Mouse (Mus musculus): ENCODE data around the gene Ttc37. TPM values are rescaled to one million over a fixed set of nuclear protein-coding genes. Genes with fewer than 3 reads are reported as not detected.

Ttc37 gene
- polyA plus RNA-seq, 1 experiment: 8.6 TPM

GRCm38 (mm10) chr13:76197297-76197848 lies 98.8 kb downstream of the Ttc37 start:
- Histone ChIP-seq H3K4me1 (ENCODE audit: control insufficient read depth, insufficient read depth, low read length) (peaks cover 6% of the 10 kb centered on the region), H3K4me3 (ENCODE audit: insufficient read depth, low read length) (no peak overlapping the region), H3K27ac (ENCODE audit: insufficient read depth, low read depth, low read length) (no peak overlapping the region)
- TF ChIP-seq CTCF (IDR thresholded peaks at IDR 0.05; ENCODE audit: low read depth, low read length) (no peak), POLR2A (IDR thresholded peaks at IDR 0.05; ENCODE audit: borderline replicate concordance, low read depth, low read length) (no peak)

GRCm38 (mm10) chr13:76199943-76200342 lies 101.4 kb downstream of the Ttc37 start:
- Histone ChIP-seq H3K4me3 (ENCODE audit: insufficient read depth, low read length) (no peak overlapping the region), H3K4me1 (ENCODE audit: control insufficient read depth, insufficient read depth, low read length) (peaks cover 6% of the 10 kb centered on the region), H3K27ac (ENCODE audit: insufficient read depth, low read depth, low read length) (no peak overlapping the region)
- TF ChIP-seq CTCF (IDR thresholded peaks at IDR 0.05; ENCODE audit: low read depth, low read length) (no peak), POLR2A (IDR thresholded peaks at IDR 0.05; ENCODE audit: borderline replicate concordance, low read depth, low read length) (no peak)

GRCm38 (mm10) chr13:76214928-76215327 lies 116.4 kb downstream of the Ttc37 start:
- Histone ChIP-seq H3K27ac (ENCODE audit: insufficient read depth, low read depth, low read length) (no peak overlapping the region), H3K4me1 (ENCODE audit: control insufficient read depth, insufficient read depth, low read length) (no peaks in the 10 kb centered on the region), H3K4me3 (ENCODE audit: insufficient read depth, low read length) (no peak overlapping the region)
- TF ChIP-seq CTCF (IDR thresholded peaks at IDR 0.05; ENCODE audit: low read depth, low read length) (no peak), POLR2A (IDR thresholded peaks at IDR 0.05; ENCODE audit: borderline replicate concordance, low read depth, low read length) (no peak)

GRCm38 (mm10) chr13:76215397-76215796 lies 116.9 kb downstream of the Ttc37 start:
- no peak for TF ChIP-seq POLR2A (IDR thresholded peaks at IDR 0.05; ENCODE audit: borderline replicate concordance, low read depth, low read length)
- TF ChIP-seq CTCF (IDR thresholded peaks at IDR 0.05; ENCODE audit: low read depth, low read length): no peak
- no peak overlapping the region for H3K4me3 ChIP-seq (ENCODE audit: insufficient read depth, low read length)
- no peaks in the 10 kb centered on the region for H3K4me1 ChIP-seq (ENCODE audit: control insufficient read depth, insufficient read depth, low read length)
- H3K27ac ChIP-seq (ENCODE audit: insufficient read depth, low read depth, low read length): no peak overlapping the region

Other genes starting within 250 kb of the Ttc37 start
- 0.55 and 1.3 TPM in 2 replicates for gene Rhobtb3, start 154.8 kb upstream of the Ttc37 start, polyA plus RNA-seq (2012; ENCODE audit: insufficient read depth, insufficient read length, missing spikeins)
- gene Spata9, start 131.6 kb upstream of the Ttc37 start, polyA plus RNA-seq (2012; ENCODE audit: insufficient read depth, insufficient read length, missing spikeins): not detected in 2 replicates
- gene Rfesd, start 80.0 kb upstream of the Ttc37 start, polyA plus RNA-seq (2012; ENCODE audit: insufficient read depth, insufficient read length, missing spikeins): 15.3 and 24.7 TPM in 2 replicates
- not detected in 2 replicates for gene Gpr150, start 41.7 kb upstream of the Ttc37 start, polyA plus RNA-seq (2012; ENCODE audit: insufficient read depth, insufficient read length, missing spikeins)
- gene Arsk, start 74 bp upstream of the Ttc37 start, polyA plus RNA-seq (2012; ENCODE audit: insufficient read depth, insufficient read length, missing spikeins): 23.0 and 26.7 TPM in 2 replicates
- not detected in 2 replicates for gene Fam81b, start 206.3 kb downstream of the Ttc37 start, polyA plus RNA-seq (2012; ENCODE audit: insufficient read depth, insufficient read length, missing spikeins)

Data from bone marrow macrophage, adult 2 months (primary cell).